Mouse (Mus musculus) thymus, adult 2 months (tissue): ENCODE data around the gene Col23a1.

Experiments
- CTCF ChIP-seq: fragments of 200-500 bp; IDR thresholded peaks from 2 replicates; pipeline ENCODE4 v1.5.1; 2012; ENCODE audit warnings: mild to moderate bottlenecking, control low read depth, low read length, moderate library complexity, borderline replicate concordance; ENCODE audit not compliant: control insufficient read depth, poor library complexity, insufficient read depth; ENCODE audit errors: extremely low read depth
- POLR2A ChIP-seq: fragments of 200-500 bp; IDR thresholded peaks from 2 replicates; pipeline ENCODE4 v1.6.1; 2012; ENCODE audit warnings: mild to moderate bottlenecking, low read length, control low read depth, moderate library complexity; ENCODE audit not compliant: control insufficient read depth, poor library complexity, insufficient read depth; ENCODE audit errors: extremely low read depth

- no peak for TF ChIP-seq CTCF
- no peak for TF ChIP-seq POLR2A
Measured at GRCm38 (mm10) chr11:51615129-51615528, 325.4 kb downstream of the Col23a1 start.
